Mouse (Mus musculus) thymus, adult 2 months (tissue): ENCODE results near the gene Ranbp17. TPM values are rescaled to one million over a fixed set of nuclear protein-coding genes. Genes with fewer than 3 reads are reported as not detected.

Source experiments
- DNase-seq: peaks from one replicate; pipeline ENCODE4 v3.0.0; 2021
- H3K27ac ChIP-seq: fragments of 200-500 bp; 2 replicates; pipeline ENCODE4 v1.5.1; 2012; ENCODE audit warnings: low read length, control low read depth; ENCODE audit not compliant: control insufficient read depth, insufficient read depth
- H3K27me3 ChIP-seq: fragments of 200-500 bp; 2 replicates; pipeline ENCODE4 v1.6.1; 2012; ENCODE audit warnings: mild to moderate bottlenecking, low read length, moderate library complexity, mixed read lengths; ENCODE audit not compliant: control insufficient read depth, insufficient read depth
- H3K36me3 ChIP-seq: fragments of 200-500 bp; 2 replicates; pipeline ENCODE4 v1.6.1; 2012; ENCODE audit warnings: mild to moderate bottlenecking, low read length, moderate library complexity; ENCODE audit not compliant: control insufficient read depth, insufficient read depth
- H3K4me1 ChIP-seq: fragments of 200-500 bp; replicated peaks from 2 replicates; pipeline ENCODE4 v1.6.1; 2012; ENCODE audit warnings: low read length; ENCODE audit not compliant: control insufficient read depth, insufficient read depth
- H3K4me3 ChIP-seq: fragments of 200-500 bp; 2 replicates; pipeline ENCODE4 v1.5.1; 2012; ENCODE audit warnings: mild to moderate bottlenecking, low read length, control low read depth, moderate library complexity; ENCODE audit not compliant: control insufficient read depth, insufficient read depth
- CTCF ChIP-seq: fragments of 200-500 bp; IDR thresholded peaks from 2 replicates; pipeline ENCODE4 v1.5.1; 2012; ENCODE audit warnings: mild to moderate bottlenecking, control low read depth, low read length, moderate library complexity, borderline replicate concordance; ENCODE audit not compliant: control insufficient read depth, poor library complexity, insufficient read depth; ENCODE audit errors: extremely low read depth
- POLR2A ChIP-seq: fragments of 200-500 bp; IDR thresholded peaks from 2 replicates; pipeline ENCODE4 v1.6.1; 2012; ENCODE audit warnings: mild to moderate bottlenecking, low read length, control low read depth, moderate library complexity; ENCODE audit not compliant: control insufficient read depth, poor library complexity, insufficient read depth; ENCODE audit errors: extremely low read depth
- WGBS: fragments of 180-500 bp; shearing (Covaris S2); methylation state at CpG from one replicate; pipeline ENCODE4 v1.1.7; 2018; 5-methylcytosine and 5-hydroxymethylcytosine counted together
- polyA plus RNA-seq: library from polyadenylated mRNA; depleted of rRNA; stranded (reverse); fragments of >200 nt; gene quantifications from 2 replicates; pipeline ENCODE4 v1.2.3, GENCODE M21; 2012; rRNA removed

Gene Ranbp17
- polyA plus RNA-seq, 1 experiment = 0.30 TPM

GRCm38 (mm10) chr11:33162998-33163506 lies 350.5 kb downstream of the Ranbp17 start, which contains the start of gene Npm1:
TSS of gene Npm1 (minus strand) at chr11:33163206.
- no peaks in the 10 kb centered on the region for H3K27me3 ChIP-seq
- peak; percentile 99 for DNase-seq
- peak within 1 kb of the TSS; percentile 60 for H3K27ac ChIP-seq
- H3K4me1 ChIP-seq = peaks cover 5% of the 10 kb centered on the region
- TF ChIP-seq POLR2A = peak; percentile 64
- peak; percentile 35; the same call in 1 of the 2 replicates for TF ChIP-seq CTCF
- peak within 1 kb of the TSS; percentile 64 for H3K4me3 ChIP-seq
- WGBS = 4% methylated on average over 49 of the region's 49 CpGs
- H3K36me3 ChIP-seq = peaks cover 17% of the 10 kb centered on the region

GRCm38 (mm10) chr11:33162211-33162997 lies 351.1 kb downstream of the Ranbp17 start:
- DNase-seq = peak; percentile 77
- 0 out of 2 replicates have a peak overlapping the region, but pooled peaks have one; percentile 2 for H3K27ac ChIP-seq
- H3K4me3 ChIP-seq = peak overlapping the region; percentile 64
- peaks cover 5% of the 10 kb centered on the region for H3K4me1 ChIP-seq
- TF ChIP-seq CTCF (no peak), POLR2A (no peak)
- H3K27me3 ChIP-seq = no peaks in the 10 kb centered on the region
- 2% methylated on average over 52 of the region's 53 CpGs for WGBS
- H3K36me3 ChIP-seq = peaks cover 23% of the 10 kb centered on the region

Other genes with a start within 250 kb of the Ranbp17 start
- not detected in 2 replicates for gene Gm12117, start 237.0 kb downstream of the Ranbp17 start, polyA plus RNA-seq
- gene Gabrp, start 65.2 kb upstream of the Ranbp17 start, polyA plus RNA-seq = 1.1 and 1.6 TPM in 2 replicates
- gene D130052B06Rik, start 85.6 kb upstream of the Ranbp17 start, polyA plus RNA-seq = 0.09 TPM in 1 of 2 replicates, not detected in the other